ENCODE assay signal across 16 mouse cellular contexts in genomic region chr16:24806093-24806492, GRCm38 (mm10).
"Had no signal": no experiment of that assay in that cellular context is flagged by ENCODE, and none has a peak within 500 bp of the region (broad histone marks: within the 10 kb centered on the region; RNA-seq: fewer than 3 reads in every experiment).

No protein-coding gene starts in this region.

- DNase-seq: liver; liver, embryonic 13.5 days; liver, postnatal 0 days; right cerebral cortex, postnatal 25 days; right cerebral cortex, postnatal 4 days; spleen, adult 18-20 months; thymus, adult 18-20 months; thymus, postnatal 14 days; thymus, postnatal 36 days had no signal

- H3K9me3 ChIP-seq: liver, embryonic 13.5 days; liver, embryonic 15.5 days; megakaryocyte, embryonic 14.5 days; neural tube, embryonic 12.5 days had no signal

- H3K4me3 ChIP-seq: liver, embryonic 13.5 days; liver, embryonic 15.5 days; megakaryocyte, embryonic 14.5 days; neural tube, embryonic 12.5 days had no signal

- H3K9ac ChIP-seq: liver, embryonic 13.5 days; liver, embryonic 15.5 days; liver, postnatal 0 days; neural tube, embryonic 12.5 days had no signal

- ATAC-seq: liver, postnatal 0 days; midbrain, embryonic 16.5 days had no signal

- H3K4me2 ChIP-seq: liver, embryonic 11.5 days; liver, embryonic 13.5 days; liver, embryonic 15.5 days; midbrain, embryonic 11.5 days; neural tube, embryonic 12.5 days had no signal

- H3K27ac ChIP-seq: liver, embryonic 13.5 days; liver, embryonic 15.5 days; macrophage; neural tube, embryonic 12.5 days had no signal

- H3K27me3 ChIP-seq: liver, embryonic 13.5 days; liver, embryonic 15.5 days; megakaryocyte, embryonic 14.5 days; neural tube, embryonic 12.5 days had no signal

- H3K4me1 ChIP-seq: liver, embryonic 13.5 days; liver, embryonic 15.5 days; megakaryocyte, embryonic 14.5 days had no signal

- H3K36me3 ChIP-seq: liver, embryonic 13.5 days; liver, embryonic 15.5 days; neural tube, embryonic 12.5 days had no signal
